Mouse (Mus musculus) spleen, postnatal 14 days (tissue): ENCODE results near the gene Man2a1.

Experiments used
- DNase-seq, 2 experiments: peaks; one replicate each; pipeline ENCODE4 v3.0.0; 2021 to 2022; ENCODE audit warnings: low spot score in 2 of 2

The Man2a1 gene

DNA sequence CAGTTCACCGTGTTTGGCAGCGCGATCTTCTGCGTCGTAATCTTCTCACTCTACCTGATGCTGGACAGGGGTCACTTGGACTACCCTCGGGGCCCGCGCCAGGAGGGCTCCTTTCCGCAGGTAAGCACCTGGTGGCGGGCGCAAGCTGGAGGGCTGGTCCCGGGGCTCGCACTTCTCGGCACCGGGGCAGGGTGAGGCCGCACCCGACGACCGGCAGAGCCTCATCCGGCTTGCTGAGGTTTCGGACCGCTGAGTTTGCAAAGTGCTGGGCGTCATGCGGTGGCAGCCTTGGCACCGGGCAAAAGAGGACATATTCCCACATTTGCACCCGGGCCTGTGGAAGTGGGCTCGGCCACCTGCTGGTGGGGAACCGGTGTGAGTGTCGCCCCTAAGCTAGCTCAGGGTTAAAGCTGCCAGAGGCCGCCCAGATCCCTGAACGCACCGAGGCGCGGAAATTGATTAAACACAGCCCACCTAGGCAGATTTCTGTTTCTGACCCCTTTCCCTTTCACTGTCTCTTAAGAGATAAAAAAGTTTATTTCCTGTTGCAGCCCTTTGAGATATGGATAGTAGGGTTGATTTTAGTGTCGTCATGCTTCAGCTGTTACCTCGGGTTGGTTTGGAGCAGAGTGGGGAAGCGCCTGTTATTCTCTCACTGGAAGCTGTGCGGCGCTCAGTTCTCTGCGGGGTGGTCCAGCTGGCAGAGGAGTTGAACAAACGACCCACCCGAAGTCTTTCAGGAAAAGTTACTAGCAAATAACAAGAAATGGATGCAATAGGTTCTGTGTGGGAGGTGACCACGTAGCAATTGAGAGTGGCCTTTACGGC is 1.4 kb downstream of the Man2a1 start:
- DNase-seq: peak; percentile 22 to 46

GRCm38 (mm10) chr17:64603134-64603533 is 2.6 kb downstream of the Man2a1 start:
- no peak for DNase-seq

- DNase-seq: no peak
Observed at GRCm38 (mm10) chr17:64603534-64603933, 3.0 kb downstream of the Man2a1 start.

- no peak for DNase-seq
Observed at GRCm38 (mm10) chr17:64604163-64604562, 3.6 kb downstream of the Man2a1 start.

GRCm38 (mm10) chr17:64608228-64608627 is 7.7 kb downstream of the Man2a1 start:
- DNase-seq: no peak

GRCm38 (mm10) chr17:64608923-64609598 is 8.5 kb downstream of the Man2a1 start:
- no peak for DNase-seq

DNA sequence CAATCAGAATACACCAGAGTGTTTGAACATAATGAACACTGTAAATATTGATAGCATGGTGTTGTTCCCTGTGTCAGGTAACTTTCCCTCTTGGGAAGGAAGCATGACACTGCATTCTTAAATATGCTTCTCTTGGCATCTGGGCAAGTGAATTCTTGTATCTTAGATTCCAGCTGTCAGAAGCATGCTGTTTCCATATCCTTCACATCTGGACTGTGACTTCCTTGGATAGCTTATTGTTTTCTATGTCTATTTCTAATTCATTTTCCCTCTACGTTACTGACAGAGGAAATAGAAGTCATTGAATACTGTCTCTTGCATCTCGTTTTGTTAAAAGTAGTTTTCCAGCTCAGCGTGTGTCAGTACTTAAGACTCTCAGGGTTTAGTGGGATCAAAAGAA is 9.2 kb downstream of the Man2a1 start:
- no peak for DNase-seq

- DNase-seq: no peak
Observed at GRCm38 (mm10) chr17:64611426-64611825, 10.9 kb downstream of the Man2a1 start.

DNA sequence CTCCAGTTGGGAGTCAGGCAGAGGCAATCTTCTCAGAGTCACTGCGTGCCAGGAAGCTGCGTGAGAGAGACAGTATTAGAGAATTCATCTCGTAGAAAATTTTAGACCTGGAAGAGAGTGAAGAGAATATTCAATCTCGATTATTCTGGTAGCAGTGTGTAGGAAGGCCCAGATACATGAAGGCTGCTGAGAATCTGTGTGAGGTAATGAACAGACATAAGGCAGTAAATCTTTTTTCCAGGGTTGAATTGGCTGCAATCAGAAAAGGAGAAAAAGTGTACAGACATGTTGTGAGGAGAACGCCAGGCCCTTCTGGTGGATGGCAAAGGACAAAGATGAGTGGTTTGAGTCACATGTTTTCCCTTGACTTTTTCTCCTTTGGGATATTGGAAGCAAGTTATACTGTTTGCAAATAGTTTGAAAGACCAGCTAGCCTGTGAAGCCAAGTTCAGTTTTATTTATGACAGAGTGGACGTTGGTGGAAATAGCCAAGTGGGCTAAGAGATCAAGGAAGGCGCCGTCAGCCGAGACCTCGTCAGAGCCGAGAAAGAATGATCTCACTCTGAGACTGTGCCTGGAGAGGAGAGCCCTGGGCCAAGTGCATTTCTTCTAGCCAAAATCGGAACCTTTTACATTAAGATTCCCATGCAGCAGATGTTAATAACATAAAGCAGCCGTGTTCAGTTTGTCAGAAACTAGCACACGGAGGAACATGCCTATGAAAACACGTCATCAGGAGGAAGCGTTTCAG is 11.8 kb downstream of the Man2a1 start:
- no peak for DNase-seq

GRCm38 (mm10) chr17:64612930-64613329 is 12.4 kb downstream of the Man2a1 start:
- DNase-seq: no peak

- DNase-seq: no peak
Observed at GRCm38 (mm10) chr17:64613351-64613750, 12.8 kb downstream of the Man2a1 start.

DNA sequence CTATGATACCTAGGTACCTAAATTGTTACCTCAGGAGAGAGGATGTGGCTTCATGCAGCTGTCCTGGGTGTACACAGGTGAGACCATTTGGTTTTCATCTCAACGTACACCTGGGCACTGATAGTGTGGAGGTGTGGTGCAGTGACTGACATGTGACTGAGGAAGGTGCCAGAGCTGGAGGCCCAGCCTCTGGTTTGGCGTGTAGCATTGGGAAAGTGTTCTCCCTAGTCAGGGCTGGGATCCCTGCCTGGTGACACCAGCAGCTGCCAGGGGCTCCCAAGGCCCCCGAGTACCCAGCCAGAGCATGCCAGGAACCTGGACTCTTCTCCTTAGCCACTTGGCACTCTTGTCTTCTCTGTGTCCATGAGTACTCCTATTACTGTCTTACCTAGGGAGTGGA is 14.3 kb downstream of the Man2a1 start:
- DNase-seq: no peak

GRCm38 (mm10) chr17:64615420-64615819 is 14.9 kb downstream of the Man2a1 start:
- no peak for DNase-seq

- no peak for DNase-seq
Observed at GRCm38 (mm10) chr17:64616259-64616658, 15.7 kb downstream of the Man2a1 start.

GRCm38 (mm10) chr17:64617838-64618237 is 17.3 kb downstream of the Man2a1 start:
- DNase-seq: no peak

- DNase-seq: no peak
Observed at GRCm38 (mm10) chr17:64618996-64619395, 18.5 kb downstream of the Man2a1 start.

DNA sequence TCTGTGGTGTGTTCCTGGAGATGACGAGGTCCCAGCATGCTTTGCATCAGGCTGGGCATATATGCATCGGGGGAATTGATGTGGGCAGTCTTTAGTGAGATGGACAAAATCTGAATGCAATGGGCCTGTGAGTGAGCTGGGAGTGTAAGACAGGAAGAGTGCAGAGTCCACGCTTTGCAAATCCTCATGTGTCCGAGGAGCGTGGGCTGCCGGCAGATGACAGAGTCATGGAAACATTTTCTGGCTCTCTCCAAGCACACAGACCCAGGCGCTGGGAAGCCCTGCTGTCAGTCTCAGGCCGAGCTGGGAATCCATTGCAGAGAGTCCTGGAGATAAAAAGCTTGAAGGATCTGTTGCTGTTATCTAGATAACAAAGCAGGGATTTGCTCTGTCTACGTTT is 19.6 kb downstream of the Man2a1 start:
- DNase-seq: no peak

DNA sequence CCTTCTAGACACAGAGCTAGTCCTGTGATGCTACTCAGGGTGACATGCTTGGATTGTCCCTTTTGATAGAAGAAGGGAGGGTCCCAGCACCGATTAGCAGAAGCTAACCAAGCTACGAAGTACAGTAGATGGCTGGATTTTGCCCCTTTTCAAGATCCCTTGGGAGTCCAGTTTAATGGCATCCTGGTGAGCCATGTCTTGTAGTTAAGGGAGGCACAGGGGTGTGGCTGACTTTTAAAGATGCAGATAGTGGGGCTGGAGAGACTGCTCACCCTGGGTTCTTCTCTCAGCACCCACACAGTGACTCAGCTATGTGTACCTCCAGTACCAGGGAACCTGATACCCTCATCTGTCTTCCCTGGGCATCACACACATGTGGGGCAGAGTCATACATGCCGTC is 20.1 kb downstream of the Man2a1 start:
- no peak for DNase-seq

DNA sequence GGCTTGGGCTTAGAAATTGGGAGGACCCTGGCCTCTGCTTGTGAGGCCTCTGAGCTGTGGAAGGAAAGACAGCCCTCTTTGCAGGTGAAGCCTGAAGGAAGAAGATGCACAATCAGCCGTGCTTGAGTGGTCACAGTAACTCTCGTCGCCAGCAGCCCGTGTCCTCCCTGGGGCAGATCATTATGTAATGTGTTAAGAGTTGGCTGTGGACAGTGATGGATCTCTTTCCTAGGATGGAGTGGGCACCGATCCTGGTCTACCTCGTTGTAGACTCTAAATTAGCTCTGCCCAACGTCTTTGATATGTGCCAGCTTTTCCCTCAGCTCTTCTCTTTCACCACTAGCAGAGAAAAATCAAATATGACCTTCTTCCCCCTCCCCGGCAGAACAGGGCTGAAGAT is 20.7 kb downstream of the Man2a1 start:
- DNase-seq: no peak

- no peak for DNase-seq
Observed at GRCm38 (mm10) chr17:64621649-64622351, 21.3 kb downstream of the Man2a1 start.

DNA sequence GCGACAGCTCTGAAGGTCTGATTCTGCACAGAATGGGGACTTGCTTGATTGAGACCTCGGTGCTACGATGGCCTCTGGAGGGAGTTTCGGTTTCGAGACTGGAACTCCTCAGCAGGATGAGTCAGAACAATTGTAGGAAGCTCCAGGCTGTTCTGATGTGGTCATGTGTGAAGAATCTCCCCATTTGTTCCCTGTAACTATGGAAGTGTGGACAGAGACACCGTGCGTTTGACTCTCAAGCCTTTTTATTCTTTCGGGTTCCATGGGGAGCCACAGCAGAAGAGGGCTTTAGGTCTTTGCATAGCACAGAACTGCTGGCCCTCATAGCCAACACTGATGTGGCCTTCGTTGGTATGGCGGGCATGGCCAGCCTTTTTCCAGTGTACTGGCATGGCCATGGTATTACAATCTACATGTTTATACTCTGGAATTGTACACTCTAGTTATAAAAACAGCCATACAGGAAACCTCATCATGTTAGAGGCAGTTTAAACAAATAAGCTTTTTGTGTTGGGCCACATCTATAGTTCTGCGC is 21.9 kb downstream of the Man2a1 start:
- no peak for DNase-seq

GRCm38 (mm10) chr17:64624439-64624838 is 23.9 kb downstream of the Man2a1 start:
- no peak for DNase-seq
